Mouse (Mus musculus) hindbrain, embryonic 12.5 days (tissue): ENCODE results near the gene Itprid1. TPM values are rescaled to one million over a fixed set of nuclear protein-coding genes. Genes with fewer than 3 reads are reported as not detected.

ENCODE experiments used
- ATAC-seq: fragments of 200-750 bp; cut with Nextera tagmentation; 2 replicates; pipeline ENCODE4 v1.8.0; 2017; ENCODE audit warnings: moderate TSS enrichment; ENCODE audit not compliant: low FRiP score
- H3K27ac ChIP-seq: fragments of 300-500 bp; sonication (generic); 2 replicates; pipeline ENCODE4 v1.5.1; 2016; ENCODE audit warnings: mild to moderate bottlenecking
- H3K27me3 ChIP-seq: fragments of 300-500 bp; sonication (generic); 2 replicates; pipeline ENCODE4 v1.6.1; 2016; ENCODE audit warnings: mild to moderate bottlenecking
- H3K36me3 ChIP-seq: fragments of 300-500 bp; sonication (generic); 2 replicates; pipeline ENCODE4 v1.6.1; 2016; ENCODE audit warnings: mild to moderate bottlenecking
- H3K4me1 ChIP-seq: fragments of 300-500 bp; sonication (generic); 2 replicates; pipeline ENCODE4 v1.6.1; 2016
- H3K4me2 ChIP-seq: fragments of 300-500 bp; sonication (generic); replicated peaks from 2 replicates; pipeline ENCODE4 v1.6.1; 2016; ENCODE audit warnings: mild to moderate bottlenecking
- H3K4me3 ChIP-seq: fragments of 300-500 bp; sonication (generic); 2 replicates; pipeline ENCODE4 v1.5.1; 2016; ENCODE audit warnings: mild to moderate bottlenecking
- H3K9ac ChIP-seq: fragments of 300-500 bp; sonication (generic); 2 replicates; pipeline ENCODE4 v1.6.1; 2016; ENCODE audit warnings: mild to moderate bottlenecking, moderate library complexity
- H3K9me3 ChIP-seq: fragments of 300-500 bp; sonication (generic); replicated peaks from 2 replicates; pipeline ENCODE4 v1.6.1; 2016; ENCODE audit warnings: mild to moderate bottlenecking
- WGBS: fragments of 180-500 bp; shearing (Covaris S2); methylation state at CpG from one replicate; pipeline ENCODE4 v1.1.7; 2016; 5-methylcytosine and 5-hydroxymethylcytosine counted together
- polyA plus RNA-seq: library from polyadenylated mRNA; unstranded; fragments of >200 nt; fragmentation: Nextera tagmentation; extraction: Ambion mirVana; gene quantifications from 2 replicates; pipeline ENCODE4 v1.2.1, GENCODE M21; 2016

Gene Itprid1
- 0.13 and 0.17 TPM in 2 replicates for polyA plus RNA-seq

GRCm38 (mm10) chr6:55836650-55837320 lies at the start of gene Itprid1:
Gene Itprid1, plus strand, starts transcription at chr6:55836895.
- H3K27ac ChIP-seq, result no peak within 1 kb of the TSS
- H3K27me3 ChIP-seq, result no peaks in the 10 kb centered on the region
- H3K9ac ChIP-seq, result no peak within 1 kb of the TSS
- no peaks in the 10 kb centered on the region for H3K9me3 ChIP-seq
- no peaks in the 10 kb centered on the region for H3K4me1 ChIP-seq
- H3K36me3 ChIP-seq, result no peaks in the 10 kb centered on the region
- WGBS, result 79% methylated on average over 8 of the region's 8 CpGs
- H3K4me2 ChIP-seq, result no peak within 1 kb of the TSS
- ATAC-seq, result no peak
- H3K4me3 ChIP-seq, result no peak within 1 kb of the TSS

- ATAC-seq, result no peak
- H3K9me3 ChIP-seq, result no peaks in the 10 kb centered on the region
- H3K27ac ChIP-seq, result no peak overlapping the region
- peaks cover 21% of the 10 kb centered on the region for H3K4me1 ChIP-seq
- H3K9ac ChIP-seq, result no peak overlapping the region
- H3K27me3 ChIP-seq, result no peaks in the 10 kb centered on the region
- whole genome bisulfite sequencing, result 91% methylated on average over 1 of the region's 1 CpGs
- H3K4me3 ChIP-seq, result no peak overlapping the region
- no peak overlapping the region for H3K4me2 ChIP-seq
- H3K36me3 ChIP-seq, result no peaks in the 10 kb centered on the region
Measured at GRCm38 (mm10) chr6:55789557-55789956, 47.1 kb upstream of the Itprid1 start.

GRCm38 (mm10) chr6:55791852-55792496 lies 44.7 kb upstream of the Itprid1 start:
- H3K4me2 ChIP-seq, result peak overlapping the region; percentile 13; the same call in 1 of the 2 replicates
- peaks cover 21% of the 10 kb centered on the region for H3K4me1 ChIP-seq
- no peaks in the 10 kb centered on the region for H3K27me3 ChIP-seq
- WGBS, result 9% methylated on average over 6 of the region's 6 CpGs
- no peak overlapping the region for H3K4me3 ChIP-seq
- peak; percentile 87 for ATAC-seq
- H3K27ac ChIP-seq, result peak overlapping the region; percentile 87
- no peaks in the 10 kb centered on the region for H3K36me3 ChIP-seq
- no peaks in the 10 kb centered on the region for H3K9me3 ChIP-seq
- no peak overlapping the region for H3K9ac ChIP-seq

- peaks cover 21% of the 10 kb centered on the region for H3K4me1 ChIP-seq
- peak overlapping the region; percentile 87 for H3K27ac ChIP-seq
- peak; percentile 20; the same call in 1 of the 2 replicates for ATAC-seq
- H3K9me3 ChIP-seq, result no peaks in the 10 kb centered on the region
- H3K9ac ChIP-seq, result no peak overlapping the region
- no peaks in the 10 kb centered on the region for H3K27me3 ChIP-seq
- WGBS, result 45% methylated on average over 8 of the region's 8 CpGs
- H3K4me3 ChIP-seq, result no peak overlapping the region
- no peaks in the 10 kb centered on the region for H3K36me3 ChIP-seq
- 0 out of 2 replicates have a peak overlapping the region, but pooled peaks have one; percentile 13 for H3K4me2 ChIP-seq
Measured at GRCm38 (mm10) chr6:55792536-55792935, 44.2 kb upstream of the Itprid1 start.

GRCm38 (mm10) chr6:55802686-55803085 lies 34.0 kb upstream of the Itprid1 start:
- H3K4me2 ChIP-seq, result no peak overlapping the region
- no peak for ATAC-seq
- no peaks in the 10 kb centered on the region for H3K36me3 ChIP-seq
- H3K27me3 ChIP-seq, result 0 out of 2 replicates have a peak, but pooled peaks cover 5% of the 10 kb centered on the region
- H3K4me1 ChIP-seq, result peaks cover 17% of the 10 kb centered on the region
- no peak overlapping the region for H3K9ac ChIP-seq
- 73% methylated on average over 1 of the region's 1 CpGs for WGBS
- no peak overlapping the region for H3K27ac ChIP-seq
- no peak overlapping the region for H3K4me3 ChIP-seq
- H3K9me3 ChIP-seq, result no peaks in the 10 kb centered on the region

- Histone ChIP-seq H3K9me3 (no peaks in the 10 kb centered on the region), H3K4me2 (no peak overlapping the region), H3K4me1 (peaks cover 17% of the 10 kb centered on the region), H3K27me3 (0 out of 2 replicates have a peak, but pooled peaks cover 5% of the 10 kb centered on the region), H3K9ac (no peak overlapping the region), H3K27ac (no peak overlapping the region), H3K36me3 (no peaks in the 10 kb centered on the region), H3K4me3 (no peak overlapping the region)
- no peak for ATAC-seq
- 74% methylated on average over 7 of the region's 7 CpGs for WGBS
Measured at GRCm38 (mm10) chr6:55803357-55803756, 33.3 kb upstream of the Itprid1 start.

GRCm38 (mm10) chr6:55803991-55804680 lies 32.6 kb upstream of the Itprid1 start:
- 0 out of 2 replicates have a peak, but pooled peaks cover 5% of the 10 kb centered on the region for H3K27me3 ChIP-seq
- no peaks in the 10 kb centered on the region for H3K9me3 ChIP-seq
- H3K4me2 ChIP-seq, result no peak overlapping the region
- no peak overlapping the region for H3K4me3 ChIP-seq
- no peaks in the 10 kb centered on the region for H3K36me3 ChIP-seq
- 25% methylated on average over 12 of the region's 12 CpGs for WGBS
- ATAC-seq, result peak; percentile 66
- no peak overlapping the region for H3K27ac ChIP-seq
- H3K9ac ChIP-seq, result no peak overlapping the region
- H3K4me1 ChIP-seq, result peaks cover 17% of the 10 kb centered on the region

- no peak for ATAC-seq
Measured at GRCm38 (mm10) chr6:55804681-55805000, 32.1 kb upstream of the Itprid1 start.

GRCm38 (mm10) chr6:55805291-55806137 lies 31.2 kb upstream of the Itprid1 start:
- no peaks in the 10 kb centered on the region for H3K9me3 ChIP-seq
- WGBS, result 44% methylated on average over 9 of the region's 9 CpGs
- H3K27ac ChIP-seq, result no peak overlapping the region
- no peaks in the 10 kb centered on the region for H3K36me3 ChIP-seq
- H3K4me3 ChIP-seq, result no peak overlapping the region
- H3K27me3 ChIP-seq, result 0 out of 2 replicates have a peak, but pooled peaks cover 5% of the 10 kb centered on the region
- H3K9ac ChIP-seq, result no peak overlapping the region
- H3K4me2 ChIP-seq, result no peak overlapping the region
- ATAC-seq, result peak; percentile 74
- H3K4me1 ChIP-seq, result peaks cover 17% of the 10 kb centered on the region

More at GRCm38 (mm10) chr6:55804681-55805000, 32.1 kb upstream of the Itprid1 start:
- Histone ChIP-seq H3K4me3 (no peak overlapping the region), H3K36me3 (no peaks in the 10 kb centered on the region), H3K27me3 (0 out of 2 replicates have a peak, but pooled peaks cover 5% of the 10 kb centered on the region), H3K27ac (no peak overlapping the region), H3K9me3 (no peaks in the 10 kb centered on the region), H3K4me1 (peaks cover 17% of the 10 kb centered on the region), H3K4me2 (no peak overlapping the region), H3K9ac (no peak overlapping the region)
- WGBS, result 85% methylated on average over 4 of the region's 4 CpGs

- ATAC-seq, result no peak
- H3K27me3 ChIP-seq, result 0 out of 2 replicates have a peak, but pooled peaks cover 5% of the 10 kb centered on the region
- H3K4me1 ChIP-seq, result peaks cover 17% of the 10 kb centered on the region
- WGBS, result 74% methylated on average over 2 of the region's 2 CpGs
- no peaks in the 10 kb centered on the region for H3K9me3 ChIP-seq
- no peaks in the 10 kb centered on the region for H3K36me3 ChIP-seq
- H3K27ac ChIP-seq, result no peak overlapping the region
- H3K4me3 ChIP-seq, result no peak overlapping the region
- H3K9ac ChIP-seq, result no peak overlapping the region
- H3K4me2 ChIP-seq, result no peak overlapping the region
Measured at GRCm38 (mm10) chr6:55806537-55806936, 30.2 kb upstream of the Itprid1 start.

GRCm38 (mm10) chr6:55808692-55809091 lies 28.0 kb upstream of the Itprid1 start:
- Histone ChIP-seq H3K27ac (no peak overlapping the region), H3K9me3 (no peaks in the 10 kb centered on the region), H3K4me2 (no peak overlapping the region), H3K27me3 (no peaks in the 10 kb centered on the region), H3K36me3 (no peaks in the 10 kb centered on the region), H3K4me1 (peaks cover 17% of the 10 kb centered on the region), H3K9ac (no peak overlapping the region), H3K4me3 (no peak overlapping the region)
- 82% methylated on average over 3 of the region's 3 CpGs for WGBS
- ATAC-seq, result no peak
